Mouse (Mus musculus) megakaryocyte, embryonic 14.5 days (primary cell): Measurements from ENCODE around the gene Bcl2l1.

ENCODE experiments used
- FLI1 ChIP-seq: IDR thresholded peaks from 2 replicates; pipeline ENCODE4 v1.6.1; 2012; ENCODE audit warnings: low read length, inconsistent platforms, mixed read lengths
- GATA1 ChIP-seq: IDR thresholded peaks from 3 replicates; pipeline ENCODE4 v1.6.1; 2012; ENCODE audit warnings: mixed read lengths, low read length, inconsistent platforms, borderline replicate concordance

GRCm38 (mm10) chr2:152847057-152847814 lies 15.7 kb upstream of the Bcl2l1 start:
- TF ChIP-seq GATA1 (no peak), FLI1 (no peak)
